Mouse (Mus musculus) cerebellum, postnatal 25 days (tissue): ENCODE data around the gene Zfyve28.

ENCODE experiments used
- DNase-seq, 2 experiments: peaks; one replicate each; pipeline ENCODE4 v3.0.0; 2021; ENCODE audit warnings: mixed read lengths in 2 of 2

Gene Zfyve28

DNA sequence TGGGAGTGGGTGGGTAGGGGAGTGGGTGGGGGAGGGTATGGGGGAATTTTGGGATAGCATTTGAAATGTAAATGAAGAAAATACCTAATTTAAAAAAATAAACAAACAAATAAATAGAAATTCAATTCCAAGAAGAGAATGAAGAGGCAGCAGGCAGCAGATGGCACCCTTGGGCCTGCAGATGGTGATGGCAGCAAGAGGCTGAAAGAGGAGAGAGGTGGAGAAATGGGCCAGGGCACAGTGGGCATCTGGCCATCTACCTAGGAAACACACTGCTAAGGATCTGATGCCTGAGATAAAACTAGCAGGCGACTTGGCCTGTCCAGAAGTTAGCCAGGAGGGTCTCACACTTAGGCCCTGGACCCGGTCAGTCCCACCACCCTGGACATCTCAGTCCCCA is 83.3 kb downstream of the Zfyve28 start:
- DNase-seq, result peak; percentile 89 to 94

- DNase-seq, result peak in 1 of 2 experiments; percentile 17
These were observed 86.2 kb downstream of the Zfyve28 start for GRCm38 (mm10) chr5:34202006-34202405.

DNA sequence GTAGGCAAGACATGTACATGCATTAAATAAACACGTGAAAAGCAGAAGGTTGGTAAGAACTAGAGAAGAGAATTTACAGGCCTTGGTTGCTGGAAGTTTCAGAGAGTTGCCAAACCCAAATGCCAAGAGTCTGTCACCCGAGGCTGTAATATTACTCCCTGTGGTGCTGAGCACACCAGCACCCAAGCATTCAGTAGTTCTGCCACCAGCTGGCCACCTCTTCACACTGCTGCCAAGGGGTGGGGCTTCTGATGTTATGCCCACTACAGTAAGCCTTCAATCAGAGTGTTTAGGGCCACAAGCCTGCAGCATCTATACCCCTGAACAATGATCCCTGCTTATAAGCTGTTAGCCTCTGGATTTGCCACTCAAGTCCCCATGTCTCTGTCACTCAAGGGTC is 86.9 kb downstream of the Zfyve28 start:
- DNase-seq, result peak in 1 of 2 experiments; percentile 34

DNA sequence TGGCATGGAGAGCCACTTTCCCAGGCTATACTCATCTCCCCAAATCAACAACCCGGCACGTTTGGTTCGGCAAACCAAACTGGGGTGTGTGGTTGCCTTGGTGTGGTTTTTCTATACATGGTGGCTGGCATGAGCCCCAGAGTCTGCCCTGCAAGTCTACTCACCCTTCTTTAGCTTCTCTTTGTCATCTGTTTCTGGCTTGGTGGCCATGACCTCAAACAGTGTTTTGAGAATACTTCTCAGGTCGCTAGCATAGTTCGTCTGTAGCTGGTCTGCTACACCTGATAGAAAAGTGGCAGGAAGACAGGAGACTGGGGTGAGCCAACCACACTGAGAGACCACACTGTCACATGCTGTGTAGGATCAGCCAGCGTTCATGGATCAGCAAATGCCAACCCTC is 89.6 kb downstream of the Zfyve28 start:
- DNase-seq, result no peak

GRCm38 (mm10) chr5:34197243-34197642 is 91.0 kb downstream of the Zfyve28 start:
- DNase-seq, result peak; percentile 74 to 77

GRCm38 (mm10) chr5:34196423-34196822 is 91.8 kb downstream of the Zfyve28 start:
- peak in 1 of 2 experiments; percentile 25 for DNase-seq

- peak in 1 of 2 experiments; percentile 15 for DNase-seq
These were observed 92.5 kb downstream of the Zfyve28 start for GRCm38 (mm10) chr5:34195786-34196185.

DNA sequence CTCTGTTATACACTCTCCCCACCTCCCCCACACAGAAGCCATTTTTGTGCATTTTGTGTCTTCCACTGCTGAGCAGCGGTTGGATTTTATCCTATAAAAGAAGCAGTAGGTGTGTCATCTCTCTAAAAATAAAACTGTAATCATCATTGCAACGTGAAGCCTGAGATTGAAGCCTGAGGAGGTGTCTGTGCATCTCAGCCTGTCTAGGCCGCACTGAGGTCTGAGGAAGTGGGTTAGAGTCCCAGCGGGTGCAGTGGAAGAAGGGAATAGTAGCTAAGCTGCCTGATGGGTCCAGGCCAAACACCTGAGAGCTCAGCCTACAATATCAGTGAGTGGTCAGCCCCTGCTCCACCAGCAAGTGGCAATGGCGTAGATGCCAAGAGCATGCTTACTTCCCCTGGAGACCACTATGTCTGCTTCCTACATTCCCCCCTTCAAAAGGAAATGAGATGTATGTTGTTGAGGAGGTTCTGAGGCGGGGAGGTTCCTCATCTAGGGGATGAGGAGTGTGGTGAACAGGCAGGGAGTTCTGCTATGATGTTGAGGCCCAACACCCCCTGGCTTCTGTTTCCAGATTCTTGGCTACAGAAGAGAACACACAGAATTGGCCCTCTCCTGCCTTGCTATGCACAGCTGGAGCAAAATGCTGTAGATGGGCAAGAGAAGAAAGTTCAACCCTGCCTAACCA is 93.1 kb downstream of the Zfyve28 start:
- DNase-seq, result no peak

DNA sequence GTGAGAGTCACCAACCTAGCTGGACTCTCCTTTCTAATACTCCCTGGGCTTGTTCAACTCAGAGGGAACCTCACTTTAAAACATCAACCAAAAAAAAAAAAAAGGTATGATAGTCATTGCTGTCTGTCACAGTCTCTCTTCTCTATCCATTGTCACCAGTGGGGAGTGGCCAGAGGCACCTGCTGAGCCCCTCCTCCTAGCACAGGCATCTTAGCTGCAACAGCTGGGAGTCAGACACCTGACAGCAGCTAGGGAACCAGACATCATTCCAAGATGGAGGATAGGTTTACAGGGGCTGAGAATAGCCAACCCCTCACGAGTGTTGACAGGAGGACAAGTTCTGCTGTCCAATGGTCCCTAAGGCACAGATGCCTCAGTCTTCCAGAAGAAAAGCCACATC is 93.8 kb downstream of the Zfyve28 start:
- DNase-seq, result no peak

- no peak for DNase-seq
These were observed 96.4 kb downstream of the Zfyve28 start for GRCm38 (mm10) chr5:34191843-34192242.

GRCm38 (mm10) chr5:34191021-34191420 is 97.2 kb downstream of the Zfyve28 start:
- no peak for DNase-seq

GRCm38 (mm10) chr5:34189521-34189920 is 98.7 kb downstream of the Zfyve28 start:
- DNase-seq, result no peak

GRCm38 (mm10) chr5:34188856-34189255 is 99.4 kb downstream of the Zfyve28 start:
- no peak for DNase-seq

GRCm38 (mm10) chr5:34187601-34188316 is 100.5 kb downstream of the Zfyve28 start, which contains the start of gene Mxd4:
Mxd4 (minus strand) TSS chr5:34187720.
- peak; percentile 99 to 100 for DNase-seq

DNA sequence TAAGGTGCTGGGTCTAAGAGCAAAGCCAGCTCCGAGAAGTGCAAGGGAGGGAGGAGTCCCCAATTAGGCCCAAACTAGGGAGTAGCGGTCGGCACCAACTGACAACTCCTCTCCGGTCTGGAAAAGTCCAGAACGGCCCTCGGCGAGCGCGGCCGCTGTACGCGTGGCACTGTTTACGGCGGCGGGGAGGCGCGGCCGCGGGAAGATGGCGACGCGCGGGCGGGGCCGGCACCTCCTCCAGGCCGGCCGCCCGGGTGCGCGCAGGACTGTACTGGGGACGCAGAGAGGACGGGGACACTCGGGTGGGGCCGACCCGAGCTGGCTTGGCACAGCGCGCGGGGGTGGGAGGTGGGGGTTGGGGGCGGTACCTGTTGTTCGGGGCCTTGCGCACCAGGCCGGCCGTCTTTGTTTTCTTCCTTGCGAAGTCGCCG is 101.3 kb downstream of the Zfyve28 start:
- peak; percentile 68 to 78 for DNase-seq

GRCm38 (mm10) chr5:34186391-34186790 is 101.9 kb downstream of the Zfyve28 start:
- DNase-seq, result peak in 1 of 2 experiments; percentile 39

DNA sequence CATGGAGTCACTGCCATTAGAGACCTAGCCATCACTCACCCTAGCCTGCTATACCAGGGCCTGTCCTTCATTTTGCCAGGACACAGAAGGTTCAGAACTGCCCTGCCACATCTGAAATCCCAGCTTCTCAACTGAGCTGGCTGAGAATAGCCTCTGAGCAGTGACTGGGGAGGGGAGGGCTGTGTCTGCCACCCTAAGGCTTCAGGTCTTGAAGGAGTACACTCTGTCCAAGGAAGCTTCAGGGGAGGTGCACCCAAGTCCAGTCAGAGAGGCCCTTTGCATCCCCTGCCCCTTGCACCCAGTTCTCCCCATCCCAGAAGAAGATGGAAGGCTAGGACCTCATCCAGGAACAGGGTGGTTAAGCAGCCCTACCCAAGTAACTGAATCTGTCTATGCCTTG is 102.5 kb downstream of the Zfyve28 start:
- peak in 1 of 2 experiments; percentile 18 for DNase-seq

DNA sequence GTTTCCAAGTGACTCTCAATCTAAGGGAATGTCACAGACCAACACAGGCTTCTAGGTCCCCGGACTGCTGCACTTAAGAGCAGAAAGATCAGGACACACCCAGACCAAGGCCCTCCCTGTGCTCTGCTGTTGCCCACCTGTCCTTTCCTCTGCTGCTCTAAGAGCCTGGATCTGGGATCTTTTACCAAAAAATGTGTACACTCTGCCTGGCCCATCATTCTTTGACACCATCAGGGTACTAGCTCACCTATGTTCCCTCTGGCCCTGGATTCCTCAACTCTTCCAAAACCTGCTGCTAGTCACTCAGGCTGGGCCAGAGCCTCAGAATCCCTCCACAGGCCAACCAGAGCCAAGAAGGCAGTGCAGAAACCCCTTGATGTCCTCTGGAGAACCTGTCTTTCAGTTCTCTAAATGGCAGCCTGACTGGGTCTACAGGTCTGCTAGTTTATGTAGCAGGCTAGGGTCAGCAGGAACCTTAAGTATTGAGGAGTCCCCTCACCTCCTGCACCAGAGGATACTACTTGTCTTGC is 103.1 kb downstream of the Zfyve28 start:
- peak; percentile 14 to 17 for DNase-seq

DNA sequence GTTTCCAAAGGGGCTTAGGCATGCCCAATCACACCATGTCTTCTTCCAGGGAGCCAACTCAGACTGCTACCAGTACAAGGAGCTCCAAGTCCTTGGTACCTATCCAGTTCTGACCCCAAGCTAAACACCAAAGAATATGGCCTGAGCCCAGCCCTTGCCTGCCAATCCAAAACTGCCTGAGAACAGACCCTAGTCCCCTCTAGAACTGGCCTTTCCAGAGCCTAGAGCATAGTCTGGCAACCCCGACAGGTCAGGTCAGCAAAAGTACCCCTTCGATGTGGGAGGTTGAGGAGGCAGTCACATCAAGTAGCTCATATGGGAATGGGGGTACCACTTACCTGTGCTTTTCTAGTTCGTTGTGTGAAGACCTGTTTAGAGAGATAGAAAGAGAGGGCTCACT is 104.3 kb downstream of the Zfyve28 start:
- peak in 1 of 2 experiments; percentile 12 for DNase-seq

GRCm38 (mm10) chr5:34183156-34183880 is 104.9 kb downstream of the Zfyve28 start:
- DNase-seq, result peak; percentile 16 to 38

DNA sequence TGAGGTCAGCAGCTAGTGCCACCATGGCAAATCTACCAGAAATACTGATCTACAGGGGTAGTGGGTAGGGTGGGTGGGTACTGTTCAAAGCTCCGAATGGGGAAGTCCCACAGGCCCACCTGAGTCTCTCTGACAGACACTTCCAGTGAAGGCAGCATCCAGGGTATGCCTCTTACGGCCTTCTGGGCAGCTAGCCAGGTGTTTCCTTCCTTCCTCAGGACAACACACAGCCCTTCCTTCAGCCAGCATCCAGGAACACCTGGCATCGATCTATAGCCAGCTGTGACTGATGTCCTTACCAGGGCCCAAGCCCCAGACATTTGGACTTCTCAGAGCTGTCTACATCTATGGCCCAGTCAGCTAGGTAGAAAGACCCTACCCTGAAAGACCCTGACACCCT is 105.8 kb downstream of the Zfyve28 start:
- peak; percentile 25 to 51 for DNase-seq

DNA sequence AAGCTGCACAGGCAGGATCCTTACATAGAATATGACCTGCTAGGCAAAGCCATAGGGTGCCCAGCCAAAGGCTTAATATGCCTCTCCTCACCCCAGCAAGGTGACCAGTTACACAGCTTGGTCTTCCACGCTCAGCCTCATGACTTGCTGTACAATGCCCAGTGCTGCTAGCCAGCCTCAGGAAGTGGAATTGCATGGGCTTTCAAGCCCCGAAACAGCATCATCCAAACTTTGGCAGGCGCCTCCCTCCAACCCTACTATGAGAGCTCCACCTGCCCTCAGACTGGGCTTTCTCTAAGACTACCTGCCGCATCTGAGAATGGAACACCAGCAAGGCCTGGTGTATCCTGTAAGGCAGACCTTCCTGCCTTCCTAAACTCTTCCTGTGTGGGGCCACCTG is 110.4 kb downstream of the Zfyve28 start:
- no peak for DNase-seq

DNA sequence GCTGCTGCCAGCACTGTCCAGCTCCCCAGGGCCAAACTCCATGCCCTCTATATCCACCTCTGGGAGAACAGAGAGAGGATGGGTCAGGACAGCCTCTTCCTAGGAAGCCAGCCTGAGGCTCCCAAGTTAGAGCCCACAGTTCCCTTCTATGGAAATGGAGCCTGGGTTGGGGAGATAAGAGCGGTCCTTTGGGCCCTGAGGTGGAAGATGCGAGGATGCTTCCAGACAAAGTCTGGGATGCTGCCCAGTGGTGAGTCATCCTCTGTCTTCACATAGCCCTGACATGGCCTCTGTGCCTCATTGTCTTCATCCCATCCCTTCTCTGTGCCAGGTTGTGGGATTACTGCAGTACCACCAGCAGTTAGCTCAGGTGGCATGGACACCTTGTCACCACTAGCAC is 111.2 kb downstream of the Zfyve28 start:
- peak; percentile 67 to 80 for DNase-seq
